Mouse (Mus musculus): ENCODE data around the gene Sh2d2a. TPM values are rescaled to one million over a fixed set of nuclear protein-coding genes. Genes with fewer than 3 reads are reported as not detected.
"Not testable (repeated sequence)": the region's sequence is repeated elsewhere in the genome, so short reads cannot be mapped to it uniquely, and the experiment has no call there.

The Sh2d2a gene
- total and polyA plus RNA-seq, 3 experiments = 23.2 to 66.8 (median 39.2) TPM

- Histone ChIP-seq H3K36me3 (replicated peaks in 1 of 2; ENCODE audit: control insufficient read depth in 1 of 2, insufficient read depth in 1 of 2, low read length in 1 of 2) (no peaks in the 10 kb centered on the region), H3K9me3 (replicated peaks; ENCODE audit: low read length) (no peaks in the 10 kb centered on the region), H3K4me1 (ENCODE audit: control insufficient read depth in 1 of 2, insufficient read depth in 2 of 2) (peaks cover 5 to 6% of the 10 kb centered on the region in 2 experiments), H3K79me2 (replicated peaks; ENCODE audit: control insufficient read depth, extremely low read depth, insufficient read depth, poor library complexity, severe bottlenecking) (no peaks in the 10 kb centered on the region), H3K9ac (ENCODE audit: insufficient read depth, low read depth) (no peak overlapping the region), H3K4me3 (replicated peaks in 1 of 3; ENCODE audit: low read depth in 2 of 3, low read length in 2 of 3, poor library complexity in 1 of 3) (no peak overlapping the region), H3K27ac (ENCODE audit: insufficient read depth, low read depth) (no peak overlapping the region), H3K27me3 (replicated peaks) (peaks cover 80% of the 10 kb centered on the region), H3K4me2 (ENCODE audit: insufficient read depth, low read depth, poor library complexity, severe bottlenecking) (no peak overlapping the region)
- no peak for DNase-seq (ENCODE audit: extremely low read depth)
- dilution Hi-C loops (cut with MboI; ENCODE audit: extremely low pct_ligation_motif_present, extremely low pct_unique_long_range_greater_than_20kb, low sequenced_read_pairs) = no loop called here
- TF ChIP-seq CTCF (conservative IDR thresholded peaks at IDR 0.05 in 1 of 2, IDR thresholded peaks at IDR 0.05 in 1 of 2; ENCODE audit: low read depth in 2 of 2, low read length in 2 of 2) = no peak
- no peak for TF ChIP-seq EP300 (IDR thresholded peaks at IDR 0.05; ENCODE audit: low read length)
- TF ChIP-seq MXI1 (IDR thresholded peaks at IDR 0.05; ENCODE audit: low read depth, low read length) = no peak
- TF ChIP-seq MEF2A (IDR thresholded peaks at IDR 0.05; ENCODE audit: borderline replicate concordance, low read depth, low read length) = no peak
- no peak for TF ChIP-seq MAFK (IDR thresholded peaks at IDR 0.05; ENCODE audit: insufficient replicate concordance, low read length)
- no peak for TF ChIP-seq TCF12 (IDR thresholded peaks at IDR 0.05; ENCODE audit: low read depth, low read length)
- TF ChIP-seq ZC3H11A (IDR thresholded peaks at IDR 0.05; ENCODE audit: low read depth, low read length) = no peak
- TF ChIP-seq POLR2AphosphoS2 (IDR thresholded peaks at IDR 0.05; ENCODE audit: low read depth, low read length) = no peak
- TF ChIP-seq MAZ (IDR thresholded peaks at IDR 0.05; ENCODE audit: low read depth, low read length) = no peak
- TF ChIP-seq JUN (IDR thresholded peaks at IDR 0.05; ENCODE audit: insufficient read depth, low read depth, low read length) = no peak
- TF ChIP-seq UBTF (IDR thresholded peaks at IDR 0.05; ENCODE audit: low read depth, low read length) = no peak
- in situ Hi-C loops (cut with MboI; ENCODE audit: low pct_ligation_motif_present, low pct_unique_long_range_greater_than_20kb, low sequenced_read_pairs) = loop anchor here (5.0 kb wide), 2 partner anchors 36 to 39 kb away; no protein-coding TSS in a partner anchor
Observed at GRCm38 (mm10) chr3:87818226-87818625, 28.3 kb upstream of the Sh2d2a start.

- H3K9me3 ChIP-seq (replicated peaks; ENCODE audit: low read length); H3K4me2 ChIP-seq (ENCODE audit: insufficient read depth, low read depth, poor library complexity, severe bottlenecking); dilution Hi-C loops (cut with MboI; ENCODE audit: extremely low pct_ligation_motif_present, extremely low pct_unique_long_range_greater_than_20kb, low sequenced_read_pairs); H3K79me2 ChIP-seq (replicated peaks; ENCODE audit: control insufficient read depth, extremely low read depth, insufficient read depth, poor library complexity, severe bottlenecking); H3K4me3 ChIP-seq (replicated peaks in 1 of 3; ENCODE audit: low read depth in 2 of 3, low read length in 2 of 3, poor library complexity in 1 of 3); H3K4me1 ChIP-seq (ENCODE audit: control insufficient read depth in 1 of 2, insufficient read depth in 2 of 2); H3K9ac ChIP-seq (ENCODE audit: insufficient read depth, low read depth); H3K36me3 ChIP-seq (replicated peaks in 1 of 2; ENCODE audit: control insufficient read depth in 1 of 2, insufficient read depth in 1 of 2, low read length in 1 of 2); H3K27ac ChIP-seq (ENCODE audit: insufficient read depth, low read depth); in situ Hi-C loops (cut with MboI; ENCODE audit: low pct_ligation_motif_present, low pct_unique_long_range_greater_than_20kb, low sequenced_read_pairs); DNase-seq (ENCODE audit: extremely low read depth): not testable (repeated sequence)
- H3K27me3 ChIP-seq (replicated peaks) = peaks cover 28% of the 10 kb centered on the region
Observed at GRCm38 (mm10) chr3:87824206-87824605, 22.3 kb upstream of the Sh2d2a start, which contains the start of gene Pear1. Pear1 (minus strand) TSS chr3:87824306.

DNA sequence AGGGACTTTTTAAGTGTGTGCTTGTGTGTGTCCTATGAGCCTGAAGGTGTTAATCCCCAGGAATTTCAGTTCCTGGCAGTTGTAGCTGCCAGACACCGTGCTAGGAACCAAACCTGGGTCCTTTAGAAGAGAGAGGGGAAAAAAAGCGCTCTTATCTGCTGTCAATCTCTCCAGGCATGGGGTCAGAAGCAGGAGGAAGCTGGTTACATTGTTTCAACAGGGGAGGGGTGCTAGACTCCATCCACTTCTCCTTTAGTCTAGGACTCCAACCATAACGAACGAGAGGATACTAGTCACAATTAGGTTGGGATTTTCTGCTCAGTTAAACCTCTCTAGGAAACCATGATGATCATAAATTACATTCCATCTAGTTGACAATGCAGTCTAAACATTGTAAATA lies 18.1 kb upstream of the Sh2d2a start:
- no peaks in the 10 kb centered on the region for H3K9me3 ChIP-seq (replicated peaks; ENCODE audit: low read length)
- in situ Hi-C loops (cut with MboI; ENCODE audit: low pct_ligation_motif_present, low pct_unique_long_range_greater_than_20kb, low sequenced_read_pairs) (no loop called here), dilution Hi-C loops (cut with MboI; ENCODE audit: extremely low pct_ligation_motif_present, extremely low pct_unique_long_range_greater_than_20kb, low sequenced_read_pairs) (no loop called here)
- no peak overlapping the region for H3K4me2 ChIP-seq (ENCODE audit: insufficient read depth, low read depth, poor library complexity, severe bottlenecking)
- no peak overlapping the region for H3K27ac ChIP-seq (ENCODE audit: insufficient read depth, low read depth)
- TF ChIP-seq USF2 (conservative IDR thresholded peaks at IDR 0.05; ENCODE audit: low read depth, low read length) (no peak), MEF2A (IDR thresholded peaks at IDR 0.05; ENCODE audit: borderline replicate concordance, low read depth, low read length) (no peak), SIN3A (IDR thresholded peaks at IDR 0.05; ENCODE audit: low read length) (no peak), EP300 (IDR thresholded peaks at IDR 0.05; ENCODE audit: low read length) (no peak), ZMIZ1 (IDR thresholded peaks at IDR 0.05; ENCODE audit: low read depth, low read length) (no peak), JUND (conservative IDR thresholded peaks at IDR 0.05; ENCODE audit: low read depth, low read length) (no peak), SMC3 (IDR thresholded peaks at IDR 0.05; ENCODE audit: low read depth, low read length) (no peak), USF1 (IDR thresholded peaks at IDR 0.05; ENCODE audit: low read depth, low read length) (no peak), MYC (IDR thresholded peaks at IDR 0.05; ENCODE audit: low read depth, low read length) (no peak), RCOR1 (conservative IDR thresholded peaks at IDR 0.05; ENCODE audit: low read depth, low read length) (no peak), MAX (IDR thresholded peaks at IDR 0.05; ENCODE audit: low read length) (no peak), ZKSCAN1 (IDR thresholded peaks at IDR 0.05; ENCODE audit: borderline replicate concordance, low read depth, low read length) (no peak), NELFE (IDR thresholded peaks at IDR 0.05; ENCODE audit: low read depth, low read length) (no peak), HCFC1 (IDR thresholded peaks at IDR 0.05; ENCODE audit: low read depth, low read length) (no peak), MAFK (IDR thresholded peaks at IDR 0.05; ENCODE audit: insufficient replicate concordance, low read length) (no peak)
- peaks cover 4% of the 10 kb centered on the region for H3K27me3 ChIP-seq (replicated peaks)
- H3K4me3 ChIP-seq (replicated peaks in 1 of 3; ENCODE audit: low read depth in 2 of 3, low read length in 2 of 3, poor library complexity in 1 of 3) = no peak overlapping the region
- no peaks in the 10 kb centered on the region for H3K79me2 ChIP-seq (replicated peaks; ENCODE audit: control insufficient read depth, extremely low read depth, insufficient read depth, poor library complexity, severe bottlenecking)
- peaks cover 8 to 26% of the 10 kb centered on the region in 2 experiments for H3K4me1 ChIP-seq (ENCODE audit: control insufficient read depth in 1 of 2, insufficient read depth in 2 of 2)
- H3K36me3 ChIP-seq (replicated peaks in 1 of 2; ENCODE audit: control insufficient read depth in 1 of 2, insufficient read depth in 1 of 2, low read length in 1 of 2) = no peaks in the 10 kb centered on the region
- no peak overlapping the region for H3K9ac ChIP-seq (ENCODE audit: insufficient read depth, low read depth)
- no peak for DNase-seq (ENCODE audit: extremely low read depth)

All from CH12.LX (cell line).